Mouse (Mus musculus): Measurements from ENCODE around the gene Myom3.

Gene Myom3

GRCm38 (mm10) chr4:135761569-135761968, 2.1 kb downstream of the Myom3 start:
- DNase-seq (ENCODE audit: low spot score) = no peak

GRCm38 (mm10) chr4:135762251-135762906, 2.9 kb downstream of the Myom3 start:
- peak; percentile 79 for DNase-seq (ENCODE audit: low spot score)

GRCm38 (mm10) chr4:135764700-135765099, 5.2 kb downstream of the Myom3 start:
- DNase-seq (ENCODE audit: low spot score) = no peak

GRCm38 (mm10) chr4:135765707-135766106, 6.2 kb downstream of the Myom3 start:
- no peak for DNase-seq (ENCODE audit: low spot score)

- peak; percentile 29 for DNase-seq (ENCODE audit: low spot score)
These were observed 7.5 kb downstream of the Myom3 start for GRCm38 (mm10) chr4:135766976-135767375.

GRCm38 (mm10) chr4:135768572-135769526, 9.3 kb downstream of the Myom3 start:
- peak; percentile 51 for DNase-seq (ENCODE audit: low spot score)

GRCm38 (mm10) chr4:135770611-135771305, 11.2 kb downstream of the Myom3 start:
- DNase-seq (ENCODE audit: low spot score) = no peak

GRCm38 (mm10) chr4:135771592-135771991, 12.1 kb downstream of the Myom3 start:
- no peak for DNase-seq (ENCODE audit: low spot score)

- DNase-seq (ENCODE audit: low spot score) = no peak
These were observed 13.2 kb downstream of the Myom3 start for GRCm38 (mm10) chr4:135772671-135773070.

- no peak for DNase-seq (ENCODE audit: low spot score)
These were observed 15.0 kb downstream of the Myom3 start for GRCm38 (mm10) chr4:135774496-135774895.

- DNase-seq (ENCODE audit: low spot score) = no peak
These were observed 17.3 kb downstream of the Myom3 start for GRCm38 (mm10) chr4:135776850-135777249.

- DNase-seq (ENCODE audit: low spot score) = no peak
These were observed 20.1 kb downstream of the Myom3 start for GRCm38 (mm10) chr4:135779661-135780060.

- DNase-seq (ENCODE audit: low spot score) = no peak
These were observed 20.7 kb downstream of the Myom3 start for GRCm38 (mm10) chr4:135780255-135780654.

GRCm38 (mm10) chr4:135781304-135781703, 21.8 kb downstream of the Myom3 start:
- no peak for DNase-seq (ENCODE audit: low spot score)

- no peak for DNase-seq (ENCODE audit: low spot score)
These were observed 27.1 kb downstream of the Myom3 start for GRCm38 (mm10) chr4:135786581-135786980.

GRCm38 (mm10) chr4:135787271-135787670, 27.8 kb downstream of the Myom3 start:
- no peak for DNase-seq (ENCODE audit: low spot score)

- DNase-seq (ENCODE audit: low spot score) = no peak
These were observed 29.6 kb downstream of the Myom3 start for GRCm38 (mm10) chr4:135789135-135789534.

- no peak for DNase-seq (ENCODE audit: low spot score)
These were observed 33.3 kb downstream of the Myom3 start for GRCm38 (mm10) chr4:135792821-135793220.

GRCm38 (mm10) chr4:135797931-135798330, 38.4 kb downstream of the Myom3 start:
- peak; percentile 45 for DNase-seq (ENCODE audit: low spot score)

- peak; percentile 89 for DNase-seq (ENCODE audit: low spot score)
These were observed 42.0 kb downstream of the Myom3 start for GRCm38 (mm10) chr4:135801543-135801942.

- DNase-seq (ENCODE audit: low spot score) = no peak
These were observed 43.8 kb downstream of the Myom3 start for GRCm38 (mm10) chr4:135803299-135803698.

GRCm38 (mm10) chr4:135804169-135804568, 44.7 kb downstream of the Myom3 start:
- no peak for DNase-seq (ENCODE audit: low spot score)

Data from ovary, postnatal 36 days (tissue).